Mouse (Mus musculus) heart, embryonic 12.5 days (tissue): ENCODE measurements around the gene Sorcs2. TPM values are rescaled to one million over a fixed set of nuclear protein-coding genes. Genes with fewer than 3 reads are reported as not detected.

Experiments
- ATAC-seq: fragments of 200-750 bp; cut with Nextera tagmentation; 2 replicates; pipeline ENCODE4 v1.8.0; 2017; ENCODE audit warnings: moderate TSS enrichment, moderate library complexity; ENCODE audit not compliant: insufficient number of reproducible peaks, low FRiP score
- H3K27ac ChIP-seq: fragments of 300-500 bp; sonication (generic); 2 replicates; pipeline ENCODE4 v1.5.1; 2016; ENCODE audit warnings: mild to moderate bottlenecking, moderate library complexity; ENCODE audit not compliant: poor library complexity, severe bottlenecking
- H3K27me3 ChIP-seq: fragments of 300-500 bp; sonication (generic); replicated peaks from 2 replicates; pipeline ENCODE4 v1.6.1; 2016; ENCODE audit warnings: mild to moderate bottlenecking, moderate library complexity
- H3K36me3 ChIP-seq: fragments of 300-500 bp; sonication (generic); 2 replicates; pipeline ENCODE4 v1.6.1; 2016; ENCODE audit warnings: mild to moderate bottlenecking, moderate library complexity
- H3K4me1 ChIP-seq: fragments of 300-500 bp; sonication (generic); replicated peaks from 2 replicates; pipeline ENCODE4 v1.6.1; 2016; ENCODE audit warnings: mild to moderate bottlenecking
- H3K4me2 ChIP-seq: fragments of 300-500 bp; sonication (generic); 2 replicates; pipeline ENCODE4 v1.6.1; 2016; ENCODE audit warnings: mild to moderate bottlenecking, moderate library complexity
- H3K4me3 ChIP-seq: fragments of 300-500 bp; sonication (generic); 2 replicates; pipeline ENCODE4 v1.5.1; 2016; ENCODE audit warnings: mild to moderate bottlenecking
- H3K9ac ChIP-seq: fragments of 300-500 bp; sonication (generic); 2 replicates; pipeline ENCODE4 v1.6.1; 2016; ENCODE audit warnings: mild to moderate bottlenecking, moderate library complexity
- H3K9me3 ChIP-seq: fragments of 300-500 bp; sonication (generic); replicated peaks from 2 replicates; pipeline ENCODE4 v1.6.1; 2016; ENCODE audit warnings: mild to moderate bottlenecking, moderate library complexity
- WGBS: fragments of 180-500 bp; shearing (Covaris S2); methylation state at CpG from one replicate; pipeline ENCODE4 v1.1.7; 2016; 5-methylcytosine and 5-hydroxymethylcytosine counted together
- polyA plus RNA-seq: library from polyadenylated mRNA; unstranded; fragments of >200 nt; fragmentation: Nextera tagmentation; extraction: Ambion mirVana; gene quantifications from 2 replicates; pipeline ENCODE4 v1.2.1, GENCODE M21; 2016

The Sorcs2 gene
- polyA plus RNA-seq, 1 experiment from 2014 or later = 12.4 TPM

DNA sequence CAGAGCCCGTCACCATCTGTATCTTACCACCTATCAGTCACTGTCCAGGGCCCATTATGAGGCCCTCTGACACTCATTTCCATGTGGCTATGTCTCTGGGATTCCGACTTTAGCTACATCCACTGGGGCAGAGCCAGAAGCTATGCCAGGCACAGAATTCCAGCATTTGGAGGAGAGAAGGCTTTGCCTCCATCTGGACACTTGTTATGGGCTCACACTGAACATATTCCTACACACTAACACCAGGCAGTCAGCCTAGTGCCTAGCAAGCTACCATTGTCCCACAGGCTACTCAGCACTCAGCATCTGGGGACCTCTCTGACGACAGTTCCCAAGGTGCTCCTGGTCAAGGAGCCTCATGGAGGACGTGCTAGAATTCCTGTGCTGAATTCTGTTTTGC lies 372.9 kb downstream of the Sorcs2 start:
- H3K4me1 ChIP-seq = 0 out of 2 replicates have a peak, but pooled peaks cover 9% of the 10 kb centered on the region
- no peak overlapping the region for H3K4me3 ChIP-seq
- no peak for ATAC-seq
- no peaks in the 10 kb centered on the region for H3K9me3 ChIP-seq
- no peak overlapping the region for H3K9ac ChIP-seq
- no peaks in the 10 kb centered on the region for H3K36me3 ChIP-seq
- WGBS = 79% methylated on average over 4 of the region's 4 CpGs
- H3K27ac ChIP-seq = no peak overlapping the region
- no peaks in the 10 kb centered on the region for H3K27me3 ChIP-seq
- H3K4me2 ChIP-seq = no peak overlapping the region

DNA sequence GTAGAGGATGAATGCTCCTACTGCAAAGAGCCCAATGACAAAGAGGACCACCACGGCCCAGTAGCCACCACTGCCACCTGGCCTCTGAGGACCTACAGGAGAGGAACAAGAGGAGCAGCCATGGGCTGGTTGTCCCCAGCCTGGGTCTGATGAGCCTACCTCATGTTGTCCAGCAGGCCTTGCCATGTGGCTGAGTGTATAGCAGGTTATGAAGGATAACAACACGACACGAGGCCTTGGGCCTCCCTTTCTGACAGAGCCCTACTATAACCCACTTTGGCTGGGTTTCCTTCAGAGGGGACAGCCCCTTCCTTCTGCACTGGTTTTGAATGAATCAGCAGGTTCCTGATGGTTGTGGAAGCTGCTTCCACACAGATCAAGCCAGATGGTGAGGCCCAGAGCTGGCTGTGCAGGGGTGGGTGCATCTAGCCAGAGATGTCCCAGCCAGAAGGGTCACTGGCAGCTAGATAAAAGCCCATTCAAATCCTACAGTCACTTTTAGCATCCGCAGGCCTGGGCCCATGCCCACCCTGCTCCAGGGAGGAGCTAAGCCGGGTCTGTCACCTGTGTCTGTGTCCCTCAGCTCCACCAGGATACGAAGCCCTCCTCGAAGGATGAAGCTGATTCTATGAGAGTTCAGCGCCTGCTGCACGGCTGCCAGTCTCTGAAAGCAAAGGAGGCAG lies 373.8 kb downstream of the Sorcs2 start:
- no peak overlapping the region for H3K4me2 ChIP-seq
- 75% methylated on average over 9 of the region's 9 CpGs for WGBS
- no peak overlapping the region for H3K9ac ChIP-seq
- H3K27me3 ChIP-seq = no peaks in the 10 kb centered on the region
- H3K9me3 ChIP-seq = no peaks in the 10 kb centered on the region
- ATAC-seq = no peak
- no peak overlapping the region for H3K4me3 ChIP-seq
- no peak overlapping the region for H3K27ac ChIP-seq
- H3K36me3 ChIP-seq = no peaks in the 10 kb centered on the region
- H3K4me1 ChIP-seq = 0 out of 2 replicates have a peak, but pooled peaks cover 13% of the 10 kb centered on the region

DNA sequence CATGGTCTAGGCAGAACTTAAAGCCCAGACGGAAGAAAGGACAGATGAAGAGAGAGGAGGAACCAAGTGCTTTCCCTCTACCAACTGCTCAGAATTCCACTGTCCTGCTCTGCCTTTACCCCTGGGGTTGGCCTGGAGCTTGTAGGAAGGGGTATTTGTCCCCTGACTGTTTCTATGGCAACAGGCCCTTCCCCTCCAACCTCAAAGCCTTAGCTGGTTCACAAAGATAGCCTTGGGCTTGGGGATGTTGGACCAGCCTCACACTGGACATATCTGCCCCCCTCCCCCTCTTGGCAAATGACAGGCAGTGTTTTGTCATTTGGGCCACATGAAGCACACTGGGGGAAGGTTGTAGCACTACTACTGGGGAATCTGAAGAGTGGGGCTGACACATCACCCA lies 375.6 kb downstream of the Sorcs2 start:
- Histone ChIP-seq H3K4me3 (no peak overlapping the region), H3K27ac (no peak overlapping the region), H3K4me2 (no peak overlapping the region), H3K9ac (no peak overlapping the region), H3K4me1 (0 out of 2 replicates have a peak, but pooled peaks cover 7% of the 10 kb centered on the region), H3K9me3 (no peaks in the 10 kb centered on the region), H3K27me3 (no peaks in the 10 kb centered on the region), H3K36me3 (peaks cover 7% of the 10 kb centered on the region; the same call in 1 of the 2 replicates)
- ATAC-seq = no peak
- 62% methylated on average over 1 of the region's 1 CpGs for WGBS

DNA sequence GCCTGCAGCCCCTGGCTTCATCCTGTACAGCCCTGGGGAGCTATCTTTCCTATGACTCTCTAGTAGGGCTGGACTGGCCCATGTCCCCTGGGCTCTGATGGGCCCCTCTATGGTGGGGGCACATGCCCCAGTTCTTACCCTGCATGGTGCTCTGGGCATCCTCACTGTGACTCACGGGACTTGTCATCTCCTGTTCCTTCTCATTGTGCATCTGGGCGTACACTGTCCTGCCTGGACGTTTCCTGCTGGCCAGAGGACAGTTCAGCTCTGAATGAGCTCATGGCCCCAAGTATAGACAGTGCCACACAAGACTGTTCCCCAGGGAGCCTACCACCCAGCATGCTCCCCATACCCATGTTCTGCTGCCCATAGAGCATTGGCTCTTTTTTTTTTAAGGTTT lies 376.8 kb downstream of the Sorcs2 start:
- Histone ChIP-seq H3K9me3 (no peaks in the 10 kb centered on the region), H3K36me3 (peaks cover 7% of the 10 kb centered on the region; the same call in 1 of the 2 replicates)
- no peak for ATAC-seq

DNA sequence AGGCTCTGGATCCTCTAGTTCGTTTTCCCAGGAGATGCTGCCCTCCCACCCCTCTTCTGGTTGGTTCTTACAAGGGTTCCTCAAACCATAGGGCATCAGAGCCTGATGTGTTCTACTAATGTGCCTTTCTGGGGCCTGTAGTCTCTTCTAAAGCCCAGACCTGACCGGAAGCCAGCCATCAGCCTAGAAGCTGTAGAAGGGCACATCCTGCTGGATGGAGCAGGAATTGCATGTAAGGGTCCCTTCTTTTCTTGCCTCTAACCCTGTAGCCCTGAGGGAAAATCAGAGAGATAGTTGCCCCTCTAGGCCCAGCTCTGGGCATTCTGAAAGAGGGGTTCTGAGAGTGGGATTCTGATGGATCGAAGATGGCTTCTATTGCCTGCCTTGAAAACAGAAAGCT lies 379.6 kb downstream of the Sorcs2 start:
- Histone ChIP-seq H3K4me1 (0 out of 2 replicates have a peak, but pooled peaks cover 6% of the 10 kb centered on the region), H3K9me3 (no peaks in the 10 kb centered on the region), H3K36me3 (peaks cover 7% of the 10 kb centered on the region; the same call in 1 of the 2 replicates), H3K4me2 (no peak overlapping the region), H3K9ac (no peak overlapping the region), H3K27me3 (no peaks in the 10 kb centered on the region), H3K4me3 (no peak overlapping the region), H3K27ac (no peak overlapping the region)
- ATAC-seq = no peak
- 75% methylated on average over 3 of the region's 3 CpGs for WGBS

More for the DNA sequence above, 376.8 kb downstream of the Sorcs2 start:
- H3K4me3 ChIP-seq = no peak overlapping the region
- 0 out of 2 replicates have a peak, but pooled peaks cover 6% of the 10 kb centered on the region for H3K4me1 ChIP-seq
- H3K27me3 ChIP-seq = no peaks in the 10 kb centered on the region
- 67% methylated on average over 3 of the region's 3 CpGs for WGBS
- no peak overlapping the region for H3K4me2 ChIP-seq
- no peak overlapping the region for H3K9ac ChIP-seq
- no peak overlapping the region for H3K27ac ChIP-seq

DNA sequence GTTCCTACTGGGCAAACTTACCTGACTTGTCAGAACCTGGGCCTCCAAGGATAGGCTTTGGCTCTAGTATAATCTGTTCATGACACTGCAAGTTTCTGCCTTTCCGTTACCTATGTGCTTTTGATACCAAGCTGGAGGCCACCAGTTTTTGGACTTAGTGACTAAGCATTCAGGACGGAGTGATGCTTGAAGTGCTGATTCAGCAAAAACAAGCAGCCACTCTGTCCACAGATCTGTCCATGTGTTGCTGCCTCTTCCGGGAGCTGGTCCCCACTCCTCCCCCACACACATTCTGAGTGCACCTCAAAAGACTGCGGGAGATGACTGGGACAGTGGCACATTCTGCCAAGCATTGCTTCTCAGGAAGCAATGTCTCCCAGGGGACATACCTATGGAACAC lies 388.5 kb downstream of the Sorcs2 start:
- no peak for ATAC-seq
- H3K9ac ChIP-seq = no peak overlapping the region
- whole genome bisulfite sequencing = 84% methylated on average over 4 of the region's 4 CpGs

DNA sequence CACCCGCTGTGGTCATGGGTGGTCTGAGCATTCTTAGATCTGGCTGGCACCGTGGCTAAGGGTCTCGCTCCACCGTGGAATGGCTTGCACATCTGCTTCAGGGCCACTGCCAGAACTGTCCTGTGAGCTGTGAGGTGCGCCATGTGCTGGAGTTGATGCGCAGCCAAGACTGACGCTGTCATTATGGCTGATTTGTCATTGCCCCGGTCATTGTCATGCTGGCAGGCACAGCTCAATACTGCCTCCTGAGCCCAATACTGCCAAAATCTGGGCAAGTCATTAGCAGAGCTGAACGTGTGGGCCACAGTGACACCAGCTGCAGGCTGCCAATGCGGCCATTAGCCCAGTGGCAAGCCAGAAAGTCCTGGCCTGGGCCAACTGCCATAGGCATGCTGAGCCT lies 390.3 kb downstream of the Sorcs2 start:
- Histone ChIP-seq H3K36me3 (peaks cover 9% of the 10 kb centered on the region; the same call in 1 of the 2 replicates), H3K27me3 (no peaks in the 10 kb centered on the region), H3K4me3 (no peak overlapping the region), H3K4me1 (peaks cover 8% of the 10 kb centered on the region), H3K9me3 (no peaks in the 10 kb centered on the region), H3K27ac (no peak overlapping the region), H3K4me2 (no peak overlapping the region), H3K9ac (no peak overlapping the region)
- no peak for ATAC-seq
- WGBS = 86% methylated on average over 10 of the region's 10 CpGs

More for the DNA sequence above, 388.5 kb downstream of the Sorcs2 start:
- H3K4me1 ChIP-seq = peaks cover 8% of the 10 kb centered on the region
- no peaks in the 10 kb centered on the region for H3K36me3 ChIP-seq
- H3K27me3 ChIP-seq = no peaks in the 10 kb centered on the region
- H3K4me3 ChIP-seq = no peak overlapping the region
- no peak overlapping the region for H3K4me2 ChIP-seq
- no peaks in the 10 kb centered on the region for H3K9me3 ChIP-seq
- no peak overlapping the region for H3K27ac ChIP-seq

DNA sequence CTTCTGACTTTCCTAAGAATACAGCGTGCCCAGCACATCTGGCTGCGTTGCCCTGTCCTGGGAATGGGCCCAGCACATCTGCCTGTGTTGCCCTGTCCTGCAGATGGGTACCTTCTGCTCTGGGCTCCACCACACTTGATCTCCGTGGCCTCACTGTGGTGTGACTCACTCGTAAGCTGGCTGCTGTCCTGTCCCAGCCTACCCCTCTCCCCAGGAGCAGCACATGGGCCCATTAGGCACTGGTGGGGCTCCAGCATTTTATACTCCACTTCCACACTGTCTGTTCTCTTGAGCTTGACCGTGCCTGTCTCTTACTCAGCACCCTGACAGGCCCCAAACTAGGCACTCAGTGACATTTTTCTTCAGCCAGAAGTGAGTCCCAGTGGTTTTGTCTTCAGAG lies 391.4 kb downstream of the Sorcs2 start:
- Histone ChIP-seq H3K9ac (no peak overlapping the region), H3K4me2 (no peak overlapping the region), H3K4me1 (peaks cover 7% of the 10 kb centered on the region), H3K27me3 (no peaks in the 10 kb centered on the region), H3K36me3 (peaks cover 18% of the 10 kb centered on the region), H3K4me3 (no peak overlapping the region), H3K9me3 (no peaks in the 10 kb centered on the region), H3K27ac (no peak overlapping the region)
- WGBS = 64% methylated on average over 5 of the region's 5 CpGs
- ATAC-seq = no peak

DNA sequence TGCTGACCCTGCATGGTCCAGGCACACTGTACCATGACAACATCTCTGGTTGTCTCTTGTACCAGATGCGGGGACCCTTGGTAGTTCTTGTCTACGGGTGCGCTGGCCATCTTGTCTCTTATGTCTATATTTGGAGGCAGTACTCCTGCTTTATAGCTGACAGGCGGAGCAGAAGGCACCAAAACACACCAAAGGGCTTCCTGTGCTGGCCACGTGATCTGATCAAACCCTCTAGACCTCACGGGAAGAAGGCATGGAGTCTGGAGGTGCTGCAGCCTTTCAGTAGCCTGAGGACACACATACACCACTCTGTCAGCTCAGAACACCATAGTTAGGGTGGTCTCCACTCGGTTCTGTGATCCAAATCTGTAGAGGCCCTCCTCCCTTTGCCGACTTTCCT lies 391.8 kb downstream of the Sorcs2 start:
- WGBS = 68% methylated on average over 8 of the region's 8 CpGs
- peaks cover 2% of the 10 kb centered on the region for H3K4me1 ChIP-seq
- H3K4me2 ChIP-seq = no peak overlapping the region
- H3K9me3 ChIP-seq = no peaks in the 10 kb centered on the region
- no peak overlapping the region for H3K4me3 ChIP-seq
- no peak overlapping the region for H3K27ac ChIP-seq
- ATAC-seq = no peak
- no peaks in the 10 kb centered on the region for H3K27me3 ChIP-seq
- H3K9ac ChIP-seq = no peak overlapping the region
- H3K36me3 ChIP-seq = peaks cover 23% of the 10 kb centered on the region

DNA sequence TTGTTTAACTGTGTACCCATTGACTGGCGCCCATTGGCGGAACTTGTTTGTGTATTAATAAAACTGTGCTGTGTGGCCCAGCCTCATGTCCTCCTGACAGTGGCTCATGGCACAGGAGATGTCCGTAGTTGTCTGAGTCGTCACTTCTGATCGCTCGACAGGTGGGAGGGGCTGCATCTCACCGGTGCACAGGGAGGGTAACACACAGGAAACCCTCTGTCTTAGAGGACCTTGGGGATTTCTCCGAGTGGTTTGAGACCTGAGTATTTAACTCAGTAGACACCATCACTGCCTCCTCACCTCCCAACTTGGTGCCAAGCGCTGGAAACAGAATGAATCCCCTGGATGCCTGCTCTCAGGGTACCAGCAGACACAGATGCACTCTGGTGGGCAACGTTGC lies 394.1 kb downstream of the Sorcs2 start:
- H3K27me3 ChIP-seq = no peaks in the 10 kb centered on the region
- H3K9me3 ChIP-seq = no peaks in the 10 kb centered on the region
- H3K4me3 ChIP-seq = no peak overlapping the region
- H3K27ac ChIP-seq = no peak overlapping the region
- ATAC-seq = no peak
- no peak overlapping the region for H3K9ac ChIP-seq
- H3K4me1 ChIP-seq = no peaks in the 10 kb centered on the region
- H3K36me3 ChIP-seq = peaks cover 45% of the 10 kb centered on the region
- H3K4me2 ChIP-seq = no peak overlapping the region
- WGBS = 81% methylated on average over 10 of the region's 10 CpGs

DNA sequence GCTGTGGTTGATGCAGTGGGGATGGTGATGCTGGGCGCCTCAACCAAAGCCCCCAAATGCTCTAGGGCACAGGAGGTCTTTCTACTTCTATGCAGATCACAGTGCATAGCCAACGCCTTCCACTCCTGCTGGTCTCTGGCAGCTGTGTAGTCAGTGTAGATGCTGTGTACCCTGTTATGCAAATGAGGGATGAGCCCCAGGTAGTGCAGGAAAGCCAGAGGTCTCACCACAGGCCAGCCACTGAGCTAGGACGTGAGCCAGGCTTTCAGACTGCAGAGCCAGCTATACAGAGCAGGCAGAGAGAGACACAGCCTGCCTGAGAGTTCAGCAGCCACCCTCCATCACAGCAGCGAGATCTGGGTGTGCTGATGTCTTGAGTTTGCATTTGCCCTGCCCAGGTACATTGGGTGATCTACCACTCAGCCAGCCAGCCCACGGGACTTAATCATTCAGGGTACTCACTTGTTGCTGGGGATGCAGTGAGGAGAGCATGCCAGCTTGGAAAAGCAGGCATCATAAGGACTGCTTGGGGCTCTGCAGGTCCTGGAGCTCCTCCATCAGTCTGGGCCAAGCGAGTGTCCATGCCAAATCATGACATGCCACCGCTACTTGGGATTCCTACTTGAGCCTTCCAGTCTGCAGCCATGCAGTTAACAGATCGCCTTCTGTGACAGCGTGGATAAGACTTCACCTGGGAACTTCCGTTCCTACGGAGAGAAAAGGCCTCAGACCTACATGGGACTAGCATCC lies 407.8 kb downstream of the Sorcs2 start:
- peaks cover 12% of the 10 kb centered on the region for H3K4me1 ChIP-seq
- no peak overlapping the region for H3K9ac ChIP-seq
- peaks cover 88% of the 10 kb centered on the region for H3K36me3 ChIP-seq
- H3K4me3 ChIP-seq = no peak overlapping the region
- no peaks in the 10 kb centered on the region for H3K9me3 ChIP-seq
- H3K4me2 ChIP-seq = no peak overlapping the region
- H3K27ac ChIP-seq = no peak overlapping the region
- 82% methylated on average over 11 of the region's 11 CpGs for WGBS
- ATAC-seq = no peak
- no peaks in the 10 kb centered on the region for H3K27me3 ChIP-seq
